Mouse (Mus musculus) heart, embryonic 11.5 days (tissue): ENCODE results near the gene Adh7. TPM values are rescaled to one million over a fixed set of nuclear protein-coding genes. Genes with fewer than 3 reads are reported as not detected.

Experiments
- ATAC-seq: fragments of 200-750 bp; cut with Nextera tagmentation; replicated peaks from 2 replicates; pipeline ENCODE4 v1.8.0; 2017; ENCODE audit warnings: moderate library complexity; ENCODE audit not compliant: insufficient number of reproducible peaks, low FRiP score, low TSS enrichment
- H3K27ac ChIP-seq: fragments of 300-500 bp; sonication (generic); 2 replicates; pipeline ENCODE4 v1.5.1; 2014; ENCODE audit warnings: mild to moderate bottlenecking, low read depth, low read length
- H3K27me3 ChIP-seq: fragments of 300-500 bp; sonication (generic); 2 replicates; pipeline ENCODE4 v1.6.1; 2014; ENCODE audit warnings: mild to moderate bottlenecking, low read length, mixed read lengths; ENCODE audit not compliant: control insufficient read depth, insufficient read depth
- H3K36me3 ChIP-seq: fragments of 300-500 bp; sonication (generic); 2 replicates; pipeline ENCODE4 v1.6.1; 2014; ENCODE audit warnings: mild to moderate bottlenecking, low read length, moderate library complexity, mixed read lengths; ENCODE audit not compliant: control insufficient read depth, insufficient read depth
- H3K4me1 ChIP-seq: fragments of 300-500 bp; sonication (generic); 2 replicates; pipeline ENCODE4 v1.6.1; 2014; ENCODE audit warnings: low read length; ENCODE audit not compliant: control insufficient read depth, insufficient read depth
- H3K4me2 ChIP-seq: fragments of 300-500 bp; sonication (generic); 2 replicates; pipeline ENCODE4 v1.6.1; 2014; ENCODE audit warnings: mild to moderate bottlenecking, moderate library complexity
- H3K4me3 ChIP-seq: fragments of 300-500 bp; sonication (generic); 2 replicates; pipeline ENCODE4 v1.5.1; 2014; ENCODE audit warnings: low read depth, low read length
- H3K9ac ChIP-seq: fragments of 300-500 bp; sonication (generic); 2 replicates; pipeline ENCODE4 v1.6.1; 2014; ENCODE audit warnings: mild to moderate bottlenecking, low read depth, low read length, moderate library complexity
- H3K9me3 ChIP-seq: fragments of 300-500 bp; sonication (generic); replicated peaks from 2 replicates; pipeline ENCODE4 v1.6.1; 2016; ENCODE audit warnings: low read length; ENCODE audit not compliant: control insufficient read depth
- WGBS: fragments of 180-500 bp; shearing (Covaris S2); extraction: QIAGEN DNeasy Blood & Tissue Kit; methylation state at CpG from one replicate; pipeline ENCODE4 v1.1.7; 2014; ENCODE audit not compliant: insufficient replicate concordance; 5-methylcytosine and 5-hydroxymethylcytosine counted together
- polyA plus RNA-seq: library from polyadenylated mRNA; unstranded; fragments of >200 nt; fragmentation: Nextera tagmentation; extraction: Ambion mirVana; gene quantifications from 2 replicates; pipeline ENCODE4 v1.2.1, GENCODE M21; 2014

The Adh7 gene
- polyA plus RNA-seq, 1 experiment from 2014 or later, result not detected

- Histone ChIP-seq H3K36me3 (no peaks in the 10 kb centered on the region), H3K27ac (no peak overlapping the region), H3K4me1 (no peaks in the 10 kb centered on the region), H3K9ac (no peak overlapping the region), H3K27me3 (no peaks in the 10 kb centered on the region), H3K9me3 (0 out of 2 replicates have a peak, but pooled peaks cover 2% of the 10 kb centered on the region), H3K4me3 (no peak overlapping the region), H3K4me2 (no peak overlapping the region)
- 63% methylated on average over 11 of the region's 11 CpGs for WGBS
- ATAC-seq, result no peak
Measured at GRCm38 (mm10) chr3:138215395-138215989, 2.1 kb upstream of the Adh7 start.

- no peak for ATAC-seq
- no peaks in the 10 kb centered on the region for H3K4me1 ChIP-seq
- no peaks in the 10 kb centered on the region for H3K27me3 ChIP-seq
- H3K9ac ChIP-seq, result no peak overlapping the region
- no peak overlapping the region for H3K4me3 ChIP-seq
- no peaks in the 10 kb centered on the region for H3K36me3 ChIP-seq
- H3K9me3 ChIP-seq, result 0 out of 2 replicates have a peak, but pooled peaks cover 2% of the 10 kb centered on the region
- H3K4me2 ChIP-seq, result no peak overlapping the region
- WGBS, result 82% methylated on average over 8 of the region's 8 CpGs
- no peak overlapping the region for H3K27ac ChIP-seq
Measured at GRCm38 (mm10) chr3:138216091-138216490, 1.5 kb upstream of the Adh7 start.

GRCm38 (mm10) chr3:138221116-138221515, 3.6 kb downstream of the Adh7 start:
- Histone ChIP-seq H3K4me2 (no peak overlapping the region), H3K36me3 (no peaks in the 10 kb centered on the region), H3K4me3 (no peak overlapping the region), H3K9me3 (no peaks in the 10 kb centered on the region), H3K27ac (no peak overlapping the region), H3K4me1 (no peaks in the 10 kb centered on the region), H3K9ac (no peak overlapping the region), H3K27me3 (no peaks in the 10 kb centered on the region)
- no peak for ATAC-seq
- 88% methylated on average over 11 of the region's 11 CpGs for WGBS

GRCm38 (mm10) chr3:138222511-138222910, 5.0 kb downstream of the Adh7 start:
- Histone ChIP-seq H3K4me2 (no peak overlapping the region), H3K9me3 (no peaks in the 10 kb centered on the region), H3K27me3 (no peaks in the 10 kb centered on the region), H3K27ac (no peak overlapping the region), H3K36me3 (no peaks in the 10 kb centered on the region), H3K4me3 (no peak overlapping the region), H3K4me1 (no peaks in the 10 kb centered on the region), H3K9ac (no peak overlapping the region)
- ATAC-seq, result no peak
- WGBS, result 58% methylated on average over 4 of the region's 4 CpGs

GRCm38 (mm10) chr3:138222952-138223351, 5.4 kb downstream of the Adh7 start:
- no peak for ATAC-seq
- Histone ChIP-seq H3K9me3 (no peaks in the 10 kb centered on the region), H3K9ac (no peak overlapping the region), H3K27me3 (no peaks in the 10 kb centered on the region), H3K4me1 (no peaks in the 10 kb centered on the region), H3K4me3 (no peak overlapping the region), H3K36me3 (no peaks in the 10 kb centered on the region), H3K4me2 (no peak overlapping the region), H3K27ac (no peak overlapping the region)
- 50% methylated on average over 5 of the region's 5 CpGs for WGBS

GRCm38 (mm10) chr3:138224363-138224954, 6.9 kb downstream of the Adh7 start:
- H3K4me1 ChIP-seq, result no peaks in the 10 kb centered on the region
- no peak overlapping the region for H3K27ac ChIP-seq
- H3K4me2 ChIP-seq, result no peak overlapping the region
- H3K9ac ChIP-seq, result no peak overlapping the region
- no peaks in the 10 kb centered on the region for H3K27me3 ChIP-seq
- ATAC-seq, result no peak
- 79% methylated on average over 13 of the region's 13 CpGs for WGBS
- no peaks in the 10 kb centered on the region for H3K9me3 ChIP-seq
- no peak overlapping the region for H3K4me3 ChIP-seq
- H3K36me3 ChIP-seq, result no peaks in the 10 kb centered on the region

- no peaks in the 10 kb centered on the region for H3K36me3 ChIP-seq
- no peak overlapping the region for H3K27ac ChIP-seq
- no peak overlapping the region for H3K4me3 ChIP-seq
- H3K4me1 ChIP-seq, result no peaks in the 10 kb centered on the region
- WGBS, result 68% methylated on average over 6 of the region's 7 CpGs
- H3K9ac ChIP-seq, result no peak overlapping the region
- no peaks in the 10 kb centered on the region for H3K27me3 ChIP-seq
- H3K4me2 ChIP-seq, result no peak overlapping the region
- H3K9me3 ChIP-seq, result no peaks in the 10 kb centered on the region
- ATAC-seq, result no peak
Measured at GRCm38 (mm10) chr3:138225331-138225730, 7.8 kb downstream of the Adh7 start.

- H3K4me2 ChIP-seq, result no peak overlapping the region
- no peak overlapping the region for H3K27ac ChIP-seq
- WGBS, result 50% methylated on average over 7 of the region's 7 CpGs
- H3K4me3 ChIP-seq, result no peak overlapping the region
- H3K9me3 ChIP-seq, result no peaks in the 10 kb centered on the region
- H3K27me3 ChIP-seq, result no peaks in the 10 kb centered on the region
- H3K9ac ChIP-seq, result no peak overlapping the region
- ATAC-seq, result no peak
- no peaks in the 10 kb centered on the region for H3K4me1 ChIP-seq
- H3K36me3 ChIP-seq, result no peaks in the 10 kb centered on the region
Measured at GRCm38 (mm10) chr3:138225853-138226252, 8.3 kb downstream of the Adh7 start.

- 85% methylated on average over 6 of the region's 6 CpGs for WGBS
- no peak for ATAC-seq
- no peaks in the 10 kb centered on the region for H3K36me3 ChIP-seq
Measured at GRCm38 (mm10) chr3:138226476-138226875, 8.9 kb downstream of the Adh7 start.

More at GRCm38 (mm10) chr3:138226476-138226875, 8.9 kb downstream of the Adh7 start:
- no peak overlapping the region for H3K4me3 ChIP-seq
- no peak overlapping the region for H3K27ac ChIP-seq
- no peaks in the 10 kb centered on the region for H3K27me3 ChIP-seq
- H3K9me3 ChIP-seq, result no peaks in the 10 kb centered on the region
- no peaks in the 10 kb centered on the region for H3K4me1 ChIP-seq
- no peak overlapping the region for H3K4me2 ChIP-seq
- H3K9ac ChIP-seq, result no peak overlapping the region
